11 mouse cellular contexts compared by ENCODE assay signal in genomic region chr7:37290493-37291045, GRCm38 (mm10).
DNase-seq lines count a peak whose midpoint lies in the region; ATAC-seq lines count a peak whose summit lies in the region.
"Had no signal": no experiment of that assay in that cellular context is flagged by ENCODE, and none has a peak within 500 bp of the region (broad histone marks: within the 10 kb centered on the region; RNA-seq: fewer than 3 reads in every experiment).

No protein-coding gene starts in this region.

- peak overlapping the region; percentile 32; the same call in 1 of the 2 replicates for H3K4me3 ChIP-seq in forebrain, embryonic 10.5 days
- no peak overlapping the region for H3K4me3 ChIP-seq in forebrain, embryonic 16.5 days (replicated peaks; ENCODE audit: low read length)
- no peak overlapping the region for H3K4me3 ChIP-seq in lung, embryonic 15.5 days
- peak overlapping the region; percentile 31 for H3K4me3 ChIP-seq in midbrain, embryonic 10.5 days
- H3K4me3 ChIP-seq: left cerebral cortex, adult 2 months had no signal

- H3K27me3 ChIP-seq in forebrain, embryonic 10.5 days (ENCODE audit: poor library complexity, severe bottlenecking), result peaks cover 25% of the 10 kb centered on the region
- no peaks in the 10 kb centered on the region for H3K27me3 ChIP-seq in forebrain, embryonic 16.5 days (replicated peaks; ENCODE audit: control insufficient read depth, insufficient read depth, low read length)
- no peaks in the 10 kb centered on the region for H3K27me3 ChIP-seq in lung, embryonic 15.5 days
- peaks cover 13% of the 10 kb centered on the region for H3K27me3 ChIP-seq in midbrain, embryonic 10.5 days (ENCODE audit: low read depth, poor library complexity, severe bottlenecking)

- H3K36me3 ChIP-seq in forebrain, embryonic 10.5 days (replicated peaks), result no peaks in the 10 kb centered on the region
- no peaks in the 10 kb centered on the region for H3K36me3 ChIP-seq in forebrain, embryonic 16.5 days (ENCODE audit: control insufficient read depth, insufficient read depth)
- no peaks in the 10 kb centered on the region for H3K36me3 ChIP-seq in lung, embryonic 15.5 days
- no peaks in the 10 kb centered on the region for H3K36me3 ChIP-seq in midbrain, embryonic 10.5 days

- H3K9ac ChIP-seq in forebrain, embryonic 16.5 days (replicated peaks; ENCODE audit: low read depth, low read length), result no peak overlapping the region
- H3K9ac ChIP-seq in lung, embryonic 15.5 days, result no peak overlapping the region

- WGBS in forebrain, embryonic 10.5 days, result 29% methylated on average over 19 of the region's 19 CpGs
- WGBS in forebrain, embryonic 16.5 days, result 29% methylated on average over 18 of the region's 19 CpGs
- WGBS in lung, embryonic 15.5 days, result 23% methylated on average over 19 of the region's 19 CpGs
- WGBS in midbrain, embryonic 10.5 days, result 26% methylated on average over 19 of the region's 19 CpGs

- no peak for ATAC-seq in forebrain, embryonic 16.5 days
- no peak for ATAC-seq in lung, embryonic 15.5 days (ENCODE audit: borderline replicate concordance, extremely low read depth, low FRiP score, low TSS enrichment)
- ATAC-seq: intestine, embryonic 16.5 days; lung, postnatal 0 days had no signal

- H3K9me3 ChIP-seq in forebrain, embryonic 10.5 days, result no peaks in the 10 kb centered on the region
- no peaks in the 10 kb centered on the region for H3K9me3 ChIP-seq in forebrain, embryonic 16.5 days (ENCODE audit: control insufficient read depth, low read length)
- no peaks in the 10 kb centered on the region for H3K9me3 ChIP-seq in lung, embryonic 15.5 days
- H3K9me3 ChIP-seq in midbrain, embryonic 10.5 days (replicated peaks), result no peaks in the 10 kb centered on the region

- H3K4me1 ChIP-seq in forebrain, embryonic 10.5 days, result peaks cover 14% of the 10 kb centered on the region
- peaks cover 7% of the 10 kb centered on the region; the same call in 1 of the 2 replicates for H3K4me1 ChIP-seq in forebrain, embryonic 16.5 days (replicated peaks; ENCODE audit: control insufficient read depth, insufficient read depth, low read length)
- peaks cover 10% of the 10 kb centered on the region for H3K4me1 ChIP-seq in lung, embryonic 15.5 days
- H3K4me1 ChIP-seq in midbrain, embryonic 10.5 days, result peaks cover 14% of the 10 kb centered on the region

- no peak overlapping the region for H3K4me2 ChIP-seq in forebrain, embryonic 16.5 days (ENCODE audit: low read length)
- H3K4me2 ChIP-seq in lung, embryonic 15.5 days, result peak overlapping the region; percentile 16; the same call in 1 of the 2 replicates

- H3K27ac ChIP-seq in forebrain, embryonic 10.5 days, result peak overlapping the region; percentile 63
- no peak overlapping the region for H3K27ac ChIP-seq in forebrain, embryonic 16.5 days (ENCODE audit: low read length)
- H3K27ac ChIP-seq in lung, embryonic 15.5 days, result no peak overlapping the region
- H3K27ac ChIP-seq in midbrain, embryonic 10.5 days (replicated peaks), result peak overlapping the region; percentile 34
- H3K27ac ChIP-seq: left cerebral cortex, adult 2 months had no signal

- DNase-seq in forebrain, embryonic 10.5 days (ENCODE audit: extremely low spot score, low spot score), result no peak
- no peak for DNase-seq in lung, postnatal 10 days
- DNase-seq in midbrain, embryonic 10.5 days (ENCODE audit: low spot score), result peak; percentile 29
- DNase-seq in frontal cortex, postnatal 25 days (ENCODE audit: low spot score in 2 of 2), result no peak
- no peak for DNase-seq in ovary, postnatal 36 days (ENCODE audit: low spot score)
- no peak for DNase-seq in thymus, postnatal 25 days

Comparison
In these comparisons a context has a peak if more than half of its experiments do, and no peak if none do; other contexts are left out.
1. H3K27ac ChIP-seq: peak in forebrain, embryonic 10.5 days (single experiment) and midbrain, embryonic 10.5 days (single experiment); none in forebrain, embryonic 16.5 days (single experiment) and lung, embryonic 15.5 days (single experiment).
2. H3K4me3 ChIP-seq: peak in forebrain, embryonic 10.5 days (single experiment) and midbrain, embryonic 10.5 days (single experiment); none in forebrain, embryonic 16.5 days (single experiment) and lung, embryonic 15.5 days (single experiment).